Mouse (Mus musculus) cortical plate, adult 2 months (tissue): Measurements from ENCODE around the gene Ckap5.

Experiments used
- CTCF ChIP-seq: fragments of 200-500 bp; IDR thresholded peaks from 2 replicates; pipeline ENCODE4 v1.5.1; 2011; ENCODE audit warnings: mild to moderate bottlenecking, control low read depth, low read length; ENCODE audit not compliant: insufficient read depth; ENCODE audit errors: extremely low read depth
- POLR2A ChIP-seq: fragments of 200-500 bp; IDR thresholded peaks from 2 replicates; pipeline ENCODE4 v1.6.1; 2011; ENCODE audit warnings: mild to moderate bottlenecking, low read length, control low read depth; ENCODE audit not compliant: insufficient read depth; ENCODE audit errors: extremely low read depth

DNA sequence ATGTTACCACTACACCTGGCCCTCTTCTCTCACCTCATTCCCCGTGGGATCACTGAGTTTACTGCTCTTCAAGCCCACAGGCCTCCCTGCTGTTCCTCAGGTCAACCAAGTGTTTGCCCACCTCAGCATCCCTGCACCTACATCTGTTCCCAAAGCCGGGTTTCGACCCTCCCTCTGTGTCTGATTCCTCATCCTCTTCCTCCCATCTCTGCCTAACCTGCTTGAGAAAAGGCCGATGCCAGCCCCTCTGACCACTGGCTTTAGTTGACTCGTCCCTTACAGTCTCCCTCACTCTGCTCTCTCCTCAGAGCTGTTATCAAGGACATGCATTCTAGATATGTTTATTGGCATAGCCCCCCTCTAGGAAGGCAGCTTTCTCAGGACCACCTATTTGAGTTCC lies 100.9 kb downstream of the Ckap5 start:
- TF ChIP-seq POLR2A (no peak), CTCF (no peak)
